ENCODE assay signal across 9 mouse cellular contexts in the genomic region with DNA sequence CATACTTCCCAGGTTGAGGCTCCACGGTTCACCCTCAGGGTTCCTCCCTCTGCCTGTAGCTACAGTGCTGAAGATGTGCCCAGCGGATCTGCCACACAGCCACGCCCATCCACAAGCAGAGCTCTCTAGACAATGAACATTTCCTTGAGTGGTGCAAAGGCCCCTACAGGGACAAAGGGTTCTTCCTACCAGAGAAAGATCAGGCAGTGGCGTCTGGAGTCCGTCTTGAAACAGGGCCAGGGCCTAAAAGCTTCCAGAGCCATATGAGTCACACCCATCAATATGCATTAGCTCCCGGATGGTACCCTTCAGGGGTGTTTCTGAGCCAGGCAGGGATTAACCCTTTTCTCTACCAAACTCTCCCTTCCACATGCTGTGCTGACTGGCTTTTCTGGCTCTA. TPM values are rescaled to one million over a fixed set of nuclear protein-coding genes. Genes with fewer than 3 reads are reported as not detected.
DNase-seq lines count a peak whose midpoint lies in the region; ATAC-seq and TF ChIP-seq lines count a peak whose summit lies in the region.
"Had no signal": no experiment of that assay in that cellular context is flagged by ENCODE, and none has a peak within 500 bp of the region (broad histone marks: within the 10 kb centered on the region; RNA-seq: fewer than 3 reads in every experiment).

No protein-coding gene starts in this region.

- WGBS in hindbrain, embryonic 12.5 days: 19% methylated on average over 6 of the region's 6 CpGs

- no peak overlapping the region for H3K4me2 ChIP-seq in hindbrain, embryonic 12.5 days (replicated peaks)
- H3K4me2 ChIP-seq: hindbrain, embryonic 15.5 days had no signal

- H3K27ac ChIP-seq in embryonic fibroblast, embryonic 13.5 days (ENCODE audit: insufficient read depth, low read length): peak overlapping the region; percentile 89
- peak overlapping the region; percentile 52; the same call in 1 of the 2 replicates for H3K27ac ChIP-seq in hindbrain, embryonic 12.5 days
- H3K27ac ChIP-seq: hindbrain, embryonic 15.5 days had no signal

- H3K4me3 ChIP-seq in embryonic fibroblast, embryonic 13.5 days (ENCODE audit: insufficient read depth, low read length): no peak overlapping the region
- H3K4me3 ChIP-seq in hindbrain, embryonic 12.5 days: no peak overlapping the region
- H3K4me3 ChIP-seq: hindbrain, embryonic 15.5 days had no signal

- ATAC-seq in hindbrain, embryonic 12.5 days (ENCODE audit: low FRiP score): peak; percentile 77

- no peaks in the 10 kb centered on the region for H3K27me3 ChIP-seq in hindbrain, embryonic 12.5 days
- H3K27me3 ChIP-seq: hindbrain, embryonic 15.5 days had no signal

- H3K36me3 ChIP-seq in hindbrain, embryonic 12.5 days: no peaks in the 10 kb centered on the region
- H3K36me3 ChIP-seq: hindbrain, embryonic 15.5 days had no signal

- peaks cover 26% of the 10 kb centered on the region for H3K4me1 ChIP-seq in embryonic fibroblast, embryonic 13.5 days (ENCODE audit: control insufficient read depth, insufficient read depth, low read length)
- H3K4me1 ChIP-seq in hindbrain, embryonic 12.5 days: peaks cover 31% of the 10 kb centered on the region

- H3K9ac ChIP-seq in hindbrain, embryonic 12.5 days: no peak overlapping the region
- H3K9ac ChIP-seq: hindbrain, embryonic 15.5 days had no signal

- peak; percentile 45 for DNase-seq in 3134 (ENCODE audit: extremely low read depth, insufficient read length, low spot score)
- DNase-seq in adrenal gland, adult (ENCODE audit: inconsistent age in 2 of 2, low spot score in 1 of 2): peak; percentile 80 to 89
- peak; percentile 77 for DNase-seq in lung, postnatal 10 days
- DNase-seq in spleen, adult 18-20 months: no peak
- no peak for DNase-seq in layer of hippocampus, postnatal 25 days (ENCODE audit: extremely low spot score in 1 of 2, low spot score in 1 of 2)
- no peak for DNase-seq in ovary, postnatal 36 days (ENCODE audit: low spot score)

- TF ChIP-seq CTCF in embryonic fibroblast, embryonic 13.5 days (IDR thresholded peaks at IDR 0.05; ENCODE audit: borderline replicate concordance, insufficient read depth, low read length): no peak

- TF ChIP-seq POLR2A in embryonic fibroblast, embryonic 13.5 days (IDR thresholded peaks at IDR 0.05; ENCODE audit: low read depth, low read length): no peak

- H3K9me3 ChIP-seq in hindbrain, embryonic 12.5 days (replicated peaks): no peaks in the 10 kb centered on the region
- H3K9me3 ChIP-seq: hindbrain, embryonic 15.5 days had no signal

RNA-seq across cellular contexts. Expression of gene Pcbp3, which starts 59.1 kb away (rescaled TPM):
- polyA plus RNA-seq in embryonic fibroblast, embryonic 13.5 days (2011; ENCODE audit: insufficient read length, low read depth, missing spikeins): 12.0 and 16.8 TPM in 2 replicates
- 68.6 and 69.0 TPM in 2 replicates for polyA plus RNA-seq in hindbrain, embryonic 12.5 days (2016; fragmentation: Nextera tagmentation; extraction: Ambion mirVana)
- 10 to 100 TPM; 63.6 to 66.6 TPM for total RNA-seq in layer of hippocampus, postnatal 25 days (2021)

Comparison
In these comparisons a context has a peak if more than half of its experiments do, and no peak if none do; other contexts are left out.
1. DNase-seq: peak in 3134 (single experiment), adrenal gland, adult (2 of 2) and lung, postnatal 10 days (single experiment); none in spleen, adult 18-20 months (0 of 2), layer of hippocampus, postnatal 25 days (0 of 2) and ovary, postnatal 36 days (single experiment).